Mouse (Mus musculus) adipocyte (in vitro differentiated cells): Measurements from ENCODE around the gene Znrd1as.
A peak's percentile ranks its signal among the peaks of the same experiment; 100 is the strongest.

Source experiments
- DNase-seq: peaks from one replicate; pipeline ENCODE4 v3.0.0-alpha.2; 2016; ENCODE audit warnings: low spot score

The Znrd1as gene

GRCm38 (mm10) chr17:36997033-36997735, 38.8 kb downstream of the Znrd1as start:
- peak; percentile 74 for DNase-seq

- no peak for DNase-seq
Measured at GRCm38 (mm10) chr17:36998477-36998876, 40.1 kb downstream of the Znrd1as start.

- DNase-seq: no peak
Measured at GRCm38 (mm10) chr17:37000863-37001262, 42.5 kb downstream of the Znrd1as start, which contains the start of gene Zfp57. Zfp57 (plus strand) TSS chr17:37001163.

GRCm38 (mm10) chr17:37002364-37003330, 44.3 kb downstream of the Znrd1as start:
- DNase-seq: peak; percentile 43

- DNase-seq: no peak
Measured at GRCm38 (mm10) chr17:37003366-37003765, 45.0 kb downstream of the Znrd1as start.

- DNase-seq: no peak
Measured at GRCm38 (mm10) chr17:37008161-37008560, 49.8 kb downstream of the Znrd1as start.

- DNase-seq: no peak
Measured at GRCm38 (mm10) chr17:37009460-37010042, 51.2 kb downstream of the Znrd1as start.

- DNase-seq: no peak
Measured at GRCm38 (mm10) chr17:37011719-37012118, 53.3 kb downstream of the Znrd1as start.

GRCm38 (mm10) chr17:37012141-37012540, 53.7 kb downstream of the Znrd1as start:
- no peak for DNase-seq
